Mouse (Mus musculus): Measurements from ENCODE around the gene Nat8f2.

- no peak for TF ChIP-seq POLR2A (IDR thresholded peaks at IDR 0.05; ENCODE audit: control insufficient read depth, low read depth, low read length)
- TF ChIP-seq CTCF (IDR thresholded peaks at IDR 0.05; ENCODE audit: control insufficient read depth, insufficient read depth, insufficient replicate concordance, low read depth, low read length), result no peak
These were observed 22.0 kb downstream of the Nat8f2 start for GRCm38 (mm10) chr6:85846921-85847320.
